Mouse (Mus musculus) embryonic facial prominence, embryonic 13.5 days (tissue): ENCODE results near the gene Fmr1nb. TPM values are rescaled to one million over a fixed set of nuclear protein-coding genes. Genes with fewer than 3 reads are reported as not detected.
"Not testable (repeated sequence)": the region's sequence is repeated elsewhere in the genome, so short reads cannot be mapped to it uniquely, and the experiment has no call there.

Experiments used
- ATAC-seq: fragments of 200-750 bp; cut with Nextera tagmentation; 2 replicates; pipeline ENCODE4 v1.8.0; 2017; ENCODE audit warnings: low read depth; ENCODE audit not compliant: insufficient number of reproducible peaks, insufficient read depth, low FRiP score, low TSS enrichment
- H3K27ac ChIP-seq: fragments of 300-500 bp; sonication (generic); 2 replicates; pipeline ENCODE4 v1.5.1; 2015; ENCODE audit warnings: moderate library complexity, mild to moderate bottlenecking, inconsistent platforms
- H3K27me3 ChIP-seq: fragments of 300-500 bp; sonication (generic); 2 replicates; pipeline ENCODE4 v1.6.1; 2015; ENCODE audit warnings: mild to moderate bottlenecking, inconsistent platforms
- H3K36me3 ChIP-seq: fragments of 300-500 bp; sonication (generic); 2 replicates; pipeline ENCODE4 v1.6.1; 2015; ENCODE audit warnings: mild to moderate bottlenecking, inconsistent platforms
- H3K4me1 ChIP-seq: fragments of 300-500 bp; sonication (generic); 2 replicates; pipeline ENCODE4 v1.6.1; 2015; ENCODE audit warnings: inconsistent platforms
- H3K4me2 ChIP-seq: fragments of 300-500 bp; sonication (generic); 2 replicates; pipeline ENCODE4 v1.6.1; 2015; ENCODE audit warnings: moderate library complexity, mild to moderate bottlenecking, inconsistent platforms
- H3K4me3 ChIP-seq: fragments of 300-500 bp; sonication (generic); 2 replicates; pipeline ENCODE4 v1.5.1; 2015; ENCODE audit warnings: mild to moderate bottlenecking, inconsistent platforms
- H3K9ac ChIP-seq: fragments of 300-500 bp; sonication (generic); 2 replicates; pipeline ENCODE4 v1.6.1; 2015; ENCODE audit warnings: mild to moderate bottlenecking, inconsistent platforms
- H3K9me3 ChIP-seq: fragments of 300-500 bp; sonication (generic); 2 replicates; pipeline ENCODE4 v1.6.1; 2016; ENCODE audit warnings: inconsistent platforms
- WGBS: fragments of 180-500 bp; shearing (Covaris S2); methylation state at CpG from one replicate; pipeline ENCODE4 v1.1.7; 2015; ENCODE audit warnings: mixed read lengths; 5-methylcytosine and 5-hydroxymethylcytosine counted together
- polyA plus RNA-seq: library from polyadenylated mRNA; unstranded; fragments of >200 nt; fragmentation: Nextera tagmentation; extraction: Ambion mirVana; gene quantifications from 2 replicates; pipeline ENCODE4 v1.2.1, GENCODE M21; 2015

The Fmr1nb gene
- not detected in 2 replicates for polyA plus RNA-seq

DNA sequence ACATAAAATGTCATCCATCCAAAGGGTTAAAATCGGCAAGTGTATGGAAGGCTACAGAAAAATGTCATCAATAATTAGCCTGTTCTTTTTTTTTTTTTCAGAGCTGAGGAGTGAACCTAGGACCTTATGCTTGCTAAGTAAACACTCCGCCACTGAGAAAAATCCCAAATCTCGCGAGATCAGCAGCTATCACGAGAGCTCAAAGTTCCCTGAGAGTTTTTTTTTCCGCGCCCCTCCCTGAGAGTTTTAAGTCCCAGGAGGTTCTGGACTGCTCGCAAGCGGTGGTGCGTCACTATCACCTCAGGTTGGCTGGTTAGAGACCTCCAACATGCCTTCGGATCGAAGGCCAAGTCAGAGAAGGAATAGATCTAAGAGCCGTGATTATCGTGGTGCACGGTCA lies at the start of gene Fmr1nb:
TSS of gene Fmr1nb (plus strand) at position 234 of the 400 bp plus-strand sequence.
- Histone ChIP-seq H3K9ac (no peak within 1 kb of the TSS), H3K36me3 (no peaks in the 10 kb centered on the region), H3K4me1 (no peaks in the 10 kb centered on the region), H3K27ac (no peak within 1 kb of the TSS), H3K27me3 (no peaks in the 10 kb centered on the region), H3K4me2 (no peak within 1 kb of the TSS), H3K9me3 (no peaks in the 10 kb centered on the region), H3K4me3 (no peak within 1 kb of the TSS)
- no peak for ATAC-seq
- WGBS: 85% methylated on average over 15 of the region's 15 CpGs

GRCm38 (mm10) chrX:68736902-68737301 lies 24.7 kb upstream of the Fmr1nb start:
- H3K9me3 ChIP-seq: no peaks in the 10 kb centered on the region
- ATAC-seq: no peak
- no peak overlapping the region for H3K4me3 ChIP-seq
- H3K9ac ChIP-seq: no peak overlapping the region
- no peaks in the 10 kb centered on the region for H3K4me1 ChIP-seq
- no peaks in the 10 kb centered on the region for H3K27me3 ChIP-seq
- H3K4me2 ChIP-seq: no peak overlapping the region
- no peaks in the 10 kb centered on the region for H3K36me3 ChIP-seq
- 68% methylated on average over 1 of the region's 1 CpGs for WGBS
- no peak overlapping the region for H3K27ac ChIP-seq

- Histone ChIP-seq H3K4me3 (no peak overlapping the region), H3K4me1 (no peaks in the 10 kb centered on the region), H3K4me2 (no peak overlapping the region), H3K27me3 (no peaks in the 10 kb centered on the region), H3K36me3 (no peaks in the 10 kb centered on the region), H3K9me3 (no peaks in the 10 kb centered on the region), H3K9ac (no peak overlapping the region), H3K27ac (no peak overlapping the region)
- WGBS: 52% methylated on average over 2 of the region's 2 CpGs
- no peak for ATAC-seq
Observed at GRCm38 (mm10) chrX:68740088-68740487, 21.6 kb upstream of the Fmr1nb start.

GRCm38 (mm10) chrX:68820449-68820848 lies 58.8 kb downstream of the Fmr1nb start:
- not testable (repeated sequence) for H3K9me3 ChIP-seq, H3K4me1 ChIP-seq, H3K27ac ChIP-seq, H3K36me3 ChIP-seq, H3K9ac ChIP-seq, ATAC-seq, H3K27me3 ChIP-seq
- Histone ChIP-seq H3K4me2 (peak overlapping the region; percentile 50), H3K4me3 (peak overlapping the region; percentile 35)
- 40% methylated on average over 2 of the region's 2 CpGs for WGBS

GRCm38 (mm10) chrX:68821059-68821458 lies 59.4 kb downstream of the Fmr1nb start, which contains the start of gene Gm14698:
Gene Gm14698 (plus strand): TSS chrX:68821093.
- Histone ChIP-seq H3K9ac (peak within 1 kb of the TSS; percentile 51; the same call in 1 of the 2 replicates), H3K4me2 (peak within 1 kb of the TSS; percentile 50), H3K4me3 (peak within 1 kb of the TSS; percentile 35)
- WGBS: 23% methylated on average over 36 of the region's 36 CpGs
- not testable (repeated sequence) for H3K27ac ChIP-seq, H3K27me3 ChIP-seq, H3K9me3 ChIP-seq, ATAC-seq, H3K36me3 ChIP-seq, H3K4me1 ChIP-seq

GRCm38 (mm10) chrX:68839548-68840444 lies 78.2 kb downstream of the Fmr1nb start:
- WGBS: 21% methylated on average over 5 of the region's 5 CpGs
- no peak for ATAC-seq
- H3K4me1 ChIP-seq: no peaks in the 10 kb centered on the region

More at GRCm38 (mm10) chrX:68839548-68840444, 78.2 kb downstream of the Fmr1nb start:
- H3K9ac ChIP-seq: no peak overlapping the region
- no peaks in the 10 kb centered on the region for H3K9me3 ChIP-seq
- H3K4me2 ChIP-seq: no peak overlapping the region
- H3K36me3 ChIP-seq: no peaks in the 10 kb centered on the region
- H3K27ac ChIP-seq: no peak overlapping the region
- H3K27me3 ChIP-seq: no peaks in the 10 kb centered on the region
- no peak overlapping the region for H3K4me3 ChIP-seq

Other genes starting within 250 kb of the Fmr1nb start
- gene Fmr1, start 83.3 kb upstream of the Fmr1nb start, polyA plus RNA-seq: 67.0 and 74.0 TPM in 2 replicates
- gene Gm14698, start 59.3 kb downstream of the Fmr1nb start, polyA plus RNA-seq: 2.9 and 8.3 TPM in 2 replicates
- not detected in 2 replicates for gene Gm6812, start 131.2 kb downstream of the Fmr1nb start, polyA plus RNA-seq